Mouse (Mus musculus): Measurements from ENCODE around the gene Cdca7.

Gene Cdca7

GRCm38 (mm10) chr2:72475797-72476485, at the start of gene Cdca7:
Cdca7 (plus strand) TSS chr2:72476159.
- peak; percentile 42 to 57 for DNase-seq (ENCODE audit: low read depth in 2 of 2, low spot score in 2 of 2)

DNA sequence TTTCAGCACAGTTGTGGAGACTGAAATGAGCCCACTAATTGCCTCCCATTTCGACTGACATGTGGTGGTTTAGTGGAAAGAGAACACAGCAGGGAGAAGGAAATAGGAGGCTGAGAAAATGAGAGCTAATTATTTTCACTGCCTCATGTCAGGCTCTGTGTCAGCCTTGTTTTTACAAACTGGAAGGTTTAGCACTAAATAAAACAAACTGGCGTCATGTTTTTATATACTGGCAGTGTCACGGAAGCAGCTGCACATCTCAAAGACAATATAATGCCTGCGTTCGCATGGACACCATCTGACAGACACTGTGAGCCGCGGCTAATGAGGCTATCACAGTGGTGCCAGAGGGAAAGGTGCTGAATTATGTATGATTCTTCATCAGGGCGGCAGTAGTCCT, 49.2 kb upstream of the Cdca7 start:
- no peak for DNase-seq (ENCODE audit: low read depth in 2 of 2, low spot score in 2 of 2)

- DNase-seq (ENCODE audit: low read depth in 2 of 2, low spot score in 2 of 2) = no peak
Measured at GRCm38 (mm10) chr2:72427288-72427687, 48.7 kb upstream of the Cdca7 start.

- DNase-seq (ENCODE audit: low read depth in 2 of 2, low spot score in 2 of 2) = no peak
Measured at GRCm38 (mm10) chr2:72438941-72439533, 36.9 kb upstream of the Cdca7 start.

- no peak for DNase-seq (ENCODE audit: low read depth in 2 of 2, low spot score in 2 of 2)
Measured at GRCm38 (mm10) chr2:72441010-72441409, 34.9 kb upstream of the Cdca7 start.

- DNase-seq (ENCODE audit: low read depth in 2 of 2, low spot score in 2 of 2) = no peak
Measured at GRCm38 (mm10) chr2:72442825-72443224, 33.1 kb upstream of the Cdca7 start.

DNA sequence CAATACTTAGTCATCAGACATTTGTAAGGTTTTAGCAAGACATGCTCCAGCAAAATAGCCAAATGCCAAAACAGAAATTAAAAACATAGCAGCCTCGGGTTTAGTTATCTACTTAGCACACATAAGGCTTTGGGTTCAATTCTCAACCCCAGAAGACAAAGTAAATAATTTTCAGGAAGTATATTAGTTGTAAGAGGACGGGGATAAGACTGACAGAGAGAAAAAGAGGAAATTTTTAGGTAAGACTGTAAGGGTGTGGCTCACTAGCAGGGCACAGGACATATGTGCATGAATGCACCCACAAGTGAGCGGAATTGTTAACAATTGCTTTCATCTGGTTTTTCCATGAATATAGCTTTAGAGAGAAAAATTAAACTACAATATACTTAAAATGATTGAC, 32.0 kb upstream of the Cdca7 start:
- DNase-seq (ENCODE audit: low read depth in 2 of 2, low spot score in 2 of 2) = no peak

GRCm38 (mm10) chr2:72446106-72446505, 29.9 kb upstream of the Cdca7 start:
- no peak for DNase-seq (ENCODE audit: low read depth in 2 of 2, low spot score in 2 of 2)

DNA sequence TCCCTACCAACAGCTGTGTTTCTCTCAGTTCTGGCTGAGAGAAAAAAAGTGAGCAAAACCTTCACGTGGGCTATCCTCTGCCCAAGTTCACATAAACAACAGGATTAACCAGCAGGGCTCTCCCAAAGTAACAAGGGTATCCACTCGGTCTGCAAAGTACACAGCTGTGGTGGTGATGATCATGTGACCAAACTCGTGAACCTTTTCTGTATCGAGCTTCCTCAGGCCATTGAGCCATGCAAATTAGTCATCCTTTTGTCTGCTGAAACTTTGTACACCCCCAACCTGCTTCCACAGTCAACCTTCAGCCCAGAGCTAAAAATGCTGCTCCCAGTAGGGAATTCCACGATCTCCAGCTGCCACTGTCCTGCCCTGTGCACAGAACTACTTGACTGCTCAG, 29.3 kb upstream of the Cdca7 start:
- DNase-seq (ENCODE audit: low read depth in 2 of 2, low spot score in 2 of 2) = no peak

DNA sequence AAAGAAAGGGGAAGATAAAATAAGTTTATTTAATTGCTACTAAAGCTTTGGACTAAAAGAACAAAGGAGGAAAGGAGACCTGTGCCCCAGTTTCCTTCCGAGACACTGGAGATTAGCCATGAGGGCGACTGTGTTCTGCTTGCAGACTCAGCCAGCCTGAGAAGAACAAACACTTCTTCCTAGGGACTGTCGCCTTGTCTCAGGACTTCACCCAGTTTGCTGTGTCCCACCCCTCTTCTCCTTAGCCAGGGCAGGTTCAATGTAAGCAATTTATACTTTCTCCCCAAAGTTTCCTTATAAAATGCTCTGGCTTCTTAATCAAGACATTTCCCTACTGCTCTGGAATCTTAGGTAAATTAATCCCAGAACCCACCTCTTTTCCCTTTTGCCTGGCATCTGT, 22.4 kb upstream of the Cdca7 start:
- no peak for DNase-seq (ENCODE audit: low read depth in 2 of 2, low spot score in 2 of 2)

- no peak for DNase-seq (ENCODE audit: low read depth in 2 of 2, low spot score in 2 of 2)
Measured at GRCm38 (mm10) chr2:72456189-72456588, 19.8 kb upstream of the Cdca7 start.

DNA sequence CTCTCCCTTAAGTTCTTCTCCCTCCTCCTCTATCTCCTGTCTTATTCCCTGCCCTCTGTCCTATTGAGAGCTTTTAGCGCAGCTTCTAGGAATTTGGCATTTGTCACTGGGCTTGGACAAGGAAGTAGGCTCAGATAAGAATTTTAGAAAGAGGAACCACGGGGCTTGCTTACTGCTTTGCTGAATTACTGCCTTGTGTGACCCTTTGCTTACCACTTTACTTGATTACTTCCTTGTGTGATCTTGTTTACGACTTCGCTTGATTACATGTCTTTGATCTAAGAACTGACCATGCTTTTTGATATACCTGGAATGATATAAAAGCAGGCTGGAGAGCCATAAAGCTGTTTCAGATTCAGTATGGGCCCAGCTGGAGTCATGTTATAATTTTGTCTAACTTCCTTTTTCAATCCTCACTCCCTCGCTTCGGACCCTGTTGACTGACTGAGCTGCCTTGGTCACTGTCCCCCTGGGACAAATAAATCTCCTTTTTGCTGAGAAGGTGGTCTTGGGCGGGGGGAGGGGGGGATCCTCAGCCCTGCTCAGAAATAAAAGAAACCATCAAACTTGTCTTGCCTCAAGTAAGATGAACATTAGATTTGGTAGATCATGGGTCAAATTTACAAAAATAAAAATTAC, 11.5 kb upstream of the Cdca7 start:
- DNase-seq (ENCODE audit: low read depth in 2 of 2, low spot score in 2 of 2) = no peak

DNA sequence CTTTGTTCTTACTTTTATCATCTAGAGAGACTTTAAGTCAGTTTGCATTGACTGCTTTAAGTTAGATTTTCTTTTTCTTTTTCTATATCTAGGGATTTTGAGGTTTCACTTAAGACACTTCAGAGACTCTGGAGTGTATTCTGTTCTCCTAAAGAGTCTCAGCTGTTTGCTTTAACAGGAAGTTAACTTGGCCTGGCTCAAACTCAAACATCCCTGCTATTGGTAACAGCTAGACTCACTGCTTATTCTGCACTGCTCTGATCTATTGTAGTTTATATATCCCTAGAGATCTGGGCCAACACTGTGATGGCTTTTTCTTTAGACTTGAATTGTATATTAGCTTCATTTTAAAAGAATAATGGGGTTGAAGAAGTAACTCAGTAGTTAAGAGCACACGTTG, 8.4 kb upstream of the Cdca7 start:
- no peak for DNase-seq (ENCODE audit: low read depth in 2 of 2, low spot score in 2 of 2)

DNA sequence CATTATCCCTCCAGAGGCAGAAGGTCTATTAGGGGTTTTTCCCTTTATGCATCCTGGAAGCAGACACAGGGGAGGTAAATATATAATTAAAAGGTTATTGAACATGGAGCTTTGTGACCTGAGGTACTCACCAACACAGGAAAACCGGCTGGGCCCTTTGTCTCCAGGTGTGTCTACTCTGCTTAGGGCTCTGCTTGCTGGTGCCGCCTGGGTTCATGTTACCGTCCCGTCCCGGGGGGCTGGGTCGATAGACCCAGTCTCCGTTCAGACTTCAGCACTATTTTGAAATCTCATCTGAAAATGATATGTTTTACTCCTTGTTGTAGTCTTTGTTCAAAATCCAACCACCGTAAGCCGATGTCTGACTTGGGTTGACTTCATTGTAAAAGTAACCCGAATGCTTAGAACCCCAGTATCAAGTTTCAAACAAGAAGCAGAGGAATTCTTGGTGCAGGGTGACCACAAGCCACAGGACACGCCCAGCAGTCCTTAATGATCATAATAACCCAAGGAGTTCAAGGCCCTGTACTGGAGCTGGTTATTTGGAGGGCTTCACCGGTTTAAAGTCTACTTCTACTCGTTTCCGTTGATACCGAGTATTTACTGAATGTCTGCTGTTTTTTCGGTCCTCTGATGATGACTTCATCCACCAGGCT, 4.4 kb upstream of the Cdca7 start:
- DNase-seq (ENCODE audit: low read depth in 2 of 2, low spot score in 2 of 2) = no peak

- no peak for DNase-seq (ENCODE audit: low read depth in 2 of 2, low spot score in 2 of 2)
Measured at GRCm38 (mm10) chr2:72474531-72475287, 1.2 kb upstream of the Cdca7 start.

DNA sequence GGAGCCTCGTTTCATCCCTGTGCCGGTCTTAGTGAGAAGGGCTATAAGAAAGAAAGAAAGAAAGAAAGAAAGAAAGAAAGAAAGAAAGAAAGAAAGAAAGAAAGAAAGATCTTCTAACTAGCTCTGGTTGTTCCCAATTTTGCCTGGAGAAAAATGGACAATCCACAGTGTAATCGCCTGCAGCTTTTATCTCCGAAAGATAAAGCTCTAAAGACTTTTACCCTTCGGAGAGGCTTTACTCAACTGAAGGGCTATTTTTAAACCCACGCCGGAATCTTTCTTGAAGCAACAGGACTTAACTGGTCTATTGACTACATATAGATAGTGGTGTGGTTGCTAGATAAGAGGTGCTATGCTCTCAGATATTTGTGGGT, 549 bp upstream of the Cdca7 start:
- no peak for DNase-seq (ENCODE audit: low read depth in 2 of 2, low spot score in 2 of 2)

DNA sequence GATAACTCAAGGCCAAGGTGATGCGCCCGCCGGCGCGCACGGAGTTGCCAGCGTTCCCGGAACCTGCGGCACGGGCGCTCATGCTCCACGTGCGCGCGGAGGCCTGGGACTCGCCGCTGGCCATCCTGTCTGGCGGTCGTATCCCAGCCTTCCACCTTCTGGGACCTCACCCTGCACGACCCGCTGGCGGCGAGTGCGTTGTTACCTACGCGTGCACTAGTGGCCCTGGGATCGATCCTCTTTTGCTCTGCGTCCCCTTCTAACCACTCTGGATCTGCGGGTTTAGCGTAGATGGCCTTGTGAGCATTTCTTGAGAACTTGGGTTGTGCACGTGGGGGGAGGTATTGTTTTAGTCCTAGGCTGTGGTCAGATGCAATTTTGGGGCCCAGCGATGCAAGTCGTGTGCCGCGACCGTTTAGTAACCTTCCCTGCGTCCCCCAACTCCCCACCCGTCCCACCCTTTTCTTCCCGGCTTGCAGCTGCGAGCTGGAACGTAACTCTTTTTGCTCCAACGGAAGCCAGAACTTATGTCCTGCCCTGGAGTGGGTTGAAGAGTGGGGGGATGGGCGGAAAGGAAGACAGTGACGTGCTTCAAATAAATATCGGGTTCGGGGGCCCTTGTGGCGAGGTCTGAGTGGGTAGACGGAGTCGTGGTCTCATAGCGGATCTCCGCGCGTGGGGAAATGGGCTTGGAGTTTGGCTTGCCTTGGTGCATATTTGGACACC, 690 bp downstream of the Cdca7 start:
- peak in 1 of 2 experiments; percentile 26 for DNase-seq (ENCODE audit: low read depth in 2 of 2, low spot score in 2 of 2)

DNA sequence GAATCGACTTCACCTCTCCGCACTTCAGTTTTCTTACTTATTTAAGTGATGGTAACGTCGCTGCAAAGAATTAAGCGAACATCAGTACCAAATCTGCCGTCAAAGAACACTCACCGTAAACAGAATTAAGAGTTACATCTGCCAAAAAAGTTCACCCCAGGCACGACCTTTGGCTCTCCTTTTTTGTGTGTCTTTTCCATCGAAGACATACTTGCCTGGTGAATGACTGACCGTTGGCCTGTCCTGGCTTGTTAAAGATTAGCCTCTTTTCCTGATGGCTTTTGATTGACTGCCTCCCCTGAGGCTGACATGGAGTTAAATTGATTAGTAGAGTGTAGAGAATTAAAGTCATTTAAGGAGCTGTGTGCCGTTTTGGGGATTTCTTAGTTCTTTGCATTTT, 1.3 kb downstream of the Cdca7 start:
- no peak for DNase-seq (ENCODE audit: low read depth in 2 of 2, low spot score in 2 of 2)

DNA sequence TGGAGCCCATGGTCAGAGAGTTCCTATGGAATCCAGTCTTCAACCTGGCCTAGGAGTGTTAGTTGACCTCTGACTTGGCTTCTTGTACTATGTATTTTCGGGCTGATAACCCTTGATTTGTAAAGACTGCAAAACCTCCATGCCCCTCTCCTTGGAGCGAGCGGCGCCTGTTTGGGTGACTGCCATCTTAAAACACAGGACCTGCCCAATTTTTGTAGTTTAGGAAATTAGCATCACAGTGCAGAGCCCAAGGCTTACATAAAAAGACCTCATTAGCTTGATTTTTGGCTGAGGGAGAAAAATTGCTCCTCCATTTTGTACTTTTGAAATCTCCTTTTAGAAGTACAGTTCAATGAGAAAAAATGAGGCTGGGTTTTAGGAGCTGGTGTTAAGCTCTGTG, 2.2 kb downstream of the Cdca7 start:
- DNase-seq (ENCODE audit: low read depth in 2 of 2, low spot score in 2 of 2) = no peak

- DNase-seq (ENCODE audit: low read depth in 2 of 2, low spot score in 2 of 2) = no peak
Measured at GRCm38 (mm10) chr2:72478921-72479320, 3.0 kb downstream of the Cdca7 start.

DNA sequence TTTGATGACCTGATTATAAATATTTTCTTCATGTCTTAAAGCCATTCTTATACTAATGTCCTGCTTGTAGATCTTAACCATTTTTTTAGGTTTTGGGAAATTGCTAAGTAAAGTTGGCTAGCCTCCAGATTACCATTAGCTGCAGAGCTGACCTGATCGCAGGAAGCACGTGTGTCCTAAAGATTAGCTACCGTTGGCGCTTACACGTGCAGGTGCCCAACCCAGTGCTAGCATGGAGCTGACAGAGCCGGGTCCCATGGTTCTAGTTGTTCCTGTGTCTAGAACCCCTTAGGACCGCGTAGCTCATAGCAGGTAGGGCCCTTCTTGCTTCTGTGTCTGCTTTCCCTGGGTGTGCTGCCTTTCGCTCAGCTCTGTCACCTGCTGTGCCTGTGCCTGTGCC, 3.9 kb downstream of the Cdca7 start:
- no peak for DNase-seq (ENCODE audit: low read depth in 2 of 2, low spot score in 2 of 2)

All from CD8-positive naive resting alpha-beta T cell, adult 2 months (primary cell).